Mouse (Mus musculus): ENCODE data around the gene Plpp3. TPM values are rescaled to one million over a fixed set of nuclear protein-coding genes. Genes with fewer than 3 reads are reported as not detected.

Plpp3 gene
- polyA plus RNA-seq, 1 experiment from 2014 or later, result 67.7 TPM

DNA sequence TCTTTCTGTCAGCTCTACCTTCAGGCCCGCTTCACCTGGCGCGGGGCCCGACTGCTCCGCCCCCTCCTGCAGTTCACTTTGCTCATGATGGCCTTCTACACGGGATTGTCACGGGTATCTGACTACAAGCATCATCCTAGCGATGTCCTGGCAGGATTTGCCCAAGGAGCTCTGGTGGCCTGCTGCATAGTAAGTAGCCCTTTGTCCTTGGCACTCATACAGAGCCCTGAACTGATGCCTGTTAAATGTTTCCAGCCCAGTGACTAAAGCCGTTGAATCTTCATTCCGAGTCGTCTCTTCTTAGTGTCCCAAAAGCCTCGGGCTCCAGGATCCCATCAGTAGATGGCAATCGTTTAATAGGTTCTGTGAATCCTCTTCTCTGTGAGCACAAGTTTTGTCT lies 62.2 kb downstream of the Plpp3 start:
- H3K27ac ChIP-seq (ENCODE audit: low read length), result no peak overlapping the region
- 0 out of 2 replicates have a peak, but pooled peaks cover 3% of the 10 kb centered on the region for H3K4me1 ChIP-seq (replicated peaks; ENCODE audit: control insufficient read depth, insufficient read depth, low read length)
- no peak overlapping the region for H3K9ac ChIP-seq (replicated peaks; ENCODE audit: low read depth, low read length)
- no peak for ATAC-seq
- no peaks in the 10 kb centered on the region for H3K9me3 ChIP-seq (ENCODE audit: control insufficient read depth, low read length)
- no peaks in the 10 kb centered on the region for H3K27me3 ChIP-seq (replicated peaks; ENCODE audit: control insufficient read depth, insufficient read depth, low read length)
- no peak overlapping the region for H3K4me2 ChIP-seq (ENCODE audit: low read length)
- 53% methylated on average over 13 of the region's 13 CpGs for WGBS
- no peak overlapping the region for H3K4me3 ChIP-seq (replicated peaks; ENCODE audit: low read length)
- H3K36me3 ChIP-seq (ENCODE audit: control insufficient read depth, insufficient read depth), result no peaks in the 10 kb centered on the region

DNA sequence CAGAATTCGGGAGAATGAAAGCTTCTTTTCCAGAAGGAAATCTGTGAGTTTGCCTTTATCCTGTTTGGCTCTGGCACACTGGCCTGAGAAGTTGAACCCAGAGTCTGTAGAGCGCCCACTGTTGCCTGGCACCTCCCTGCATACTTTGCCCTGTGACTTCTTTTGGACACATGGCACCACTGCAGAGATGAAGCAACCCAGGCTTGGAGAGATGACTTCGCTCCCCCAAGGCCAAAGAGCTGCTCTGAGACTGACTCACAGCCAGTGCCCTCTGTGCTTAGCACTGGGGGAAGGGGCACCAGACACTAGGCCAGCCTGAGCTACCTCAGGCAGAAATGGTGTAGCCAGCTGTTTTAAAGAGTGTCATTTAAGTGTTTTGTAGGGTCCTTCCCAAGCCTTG lies 63.7 kb downstream of the Plpp3 start:
- Histone ChIP-seq H3K27me3 (replicated peaks; ENCODE audit: control insufficient read depth, insufficient read depth, low read length) (no peaks in the 10 kb centered on the region), H3K9me3 (ENCODE audit: control insufficient read depth, low read length) (no peaks in the 10 kb centered on the region), H3K4me3 (replicated peaks; ENCODE audit: low read length) (no peak overlapping the region), H3K27ac (ENCODE audit: low read length) (no peak overlapping the region), H3K9ac (replicated peaks; ENCODE audit: low read depth, low read length) (no peak overlapping the region), H3K4me2 (ENCODE audit: low read length) (no peak overlapping the region), H3K4me1 (replicated peaks; ENCODE audit: control insufficient read depth, insufficient read depth, low read length) (0 out of 2 replicates have a peak, but pooled peaks cover 3% of the 10 kb centered on the region), H3K36me3 (ENCODE audit: control insufficient read depth, insufficient read depth) (no peaks in the 10 kb centered on the region)
- 86% methylated on average over 3 of the region's 3 CpGs for WGBS
- ATAC-seq, result no peak

DNA sequence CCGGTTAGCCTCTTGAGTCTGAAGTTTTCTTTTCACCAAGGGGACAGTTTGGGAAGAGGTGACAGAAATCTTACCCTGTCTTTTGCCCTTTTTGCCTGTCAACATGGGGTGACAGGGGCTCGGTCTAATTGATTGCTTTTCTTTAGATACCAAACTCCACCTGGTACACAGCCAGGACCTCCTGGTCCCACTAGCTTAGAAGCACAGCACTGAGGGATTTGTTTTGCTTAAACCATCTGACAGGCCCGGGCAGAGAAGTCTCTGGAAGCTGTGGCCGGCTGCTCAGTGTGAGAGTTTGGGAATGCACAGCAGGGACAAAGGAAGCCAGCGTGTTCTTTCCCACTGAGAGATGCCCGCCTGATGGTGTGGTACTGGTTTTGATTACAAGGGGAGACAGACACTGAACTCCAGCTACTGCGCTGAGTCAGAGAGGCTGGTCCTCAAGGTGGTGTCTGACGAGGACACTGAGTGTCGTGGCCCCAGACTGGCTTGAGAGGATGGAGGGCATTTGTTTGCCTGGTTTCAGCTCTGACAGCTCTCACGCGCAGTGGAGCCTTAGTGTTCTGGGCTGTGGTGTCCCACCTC lies 64.2 kb downstream of the Plpp3 start:
- H3K36me3 ChIP-seq (ENCODE audit: control insufficient read depth, insufficient read depth), result no peaks in the 10 kb centered on the region
- no peaks in the 10 kb centered on the region for H3K9me3 ChIP-seq (ENCODE audit: control insufficient read depth, low read length)
- no peak overlapping the region for H3K27ac ChIP-seq (ENCODE audit: low read length)
- H3K4me2 ChIP-seq (ENCODE audit: low read length), result no peak overlapping the region
- 74% methylated on average over 11 of the region's 11 CpGs for WGBS
- H3K9ac ChIP-seq (replicated peaks; ENCODE audit: low read depth, low read length), result no peak overlapping the region
- H3K4me3 ChIP-seq (replicated peaks; ENCODE audit: low read length), result no peak overlapping the region
- ATAC-seq, result no peak
- H3K27me3 ChIP-seq (replicated peaks; ENCODE audit: control insufficient read depth, insufficient read depth, low read length), result no peaks in the 10 kb centered on the region
- 0 out of 2 replicates have a peak, but pooled peaks cover 3% of the 10 kb centered on the region for H3K4me1 ChIP-seq (replicated peaks; ENCODE audit: control insufficient read depth, insufficient read depth, low read length)

DNA sequence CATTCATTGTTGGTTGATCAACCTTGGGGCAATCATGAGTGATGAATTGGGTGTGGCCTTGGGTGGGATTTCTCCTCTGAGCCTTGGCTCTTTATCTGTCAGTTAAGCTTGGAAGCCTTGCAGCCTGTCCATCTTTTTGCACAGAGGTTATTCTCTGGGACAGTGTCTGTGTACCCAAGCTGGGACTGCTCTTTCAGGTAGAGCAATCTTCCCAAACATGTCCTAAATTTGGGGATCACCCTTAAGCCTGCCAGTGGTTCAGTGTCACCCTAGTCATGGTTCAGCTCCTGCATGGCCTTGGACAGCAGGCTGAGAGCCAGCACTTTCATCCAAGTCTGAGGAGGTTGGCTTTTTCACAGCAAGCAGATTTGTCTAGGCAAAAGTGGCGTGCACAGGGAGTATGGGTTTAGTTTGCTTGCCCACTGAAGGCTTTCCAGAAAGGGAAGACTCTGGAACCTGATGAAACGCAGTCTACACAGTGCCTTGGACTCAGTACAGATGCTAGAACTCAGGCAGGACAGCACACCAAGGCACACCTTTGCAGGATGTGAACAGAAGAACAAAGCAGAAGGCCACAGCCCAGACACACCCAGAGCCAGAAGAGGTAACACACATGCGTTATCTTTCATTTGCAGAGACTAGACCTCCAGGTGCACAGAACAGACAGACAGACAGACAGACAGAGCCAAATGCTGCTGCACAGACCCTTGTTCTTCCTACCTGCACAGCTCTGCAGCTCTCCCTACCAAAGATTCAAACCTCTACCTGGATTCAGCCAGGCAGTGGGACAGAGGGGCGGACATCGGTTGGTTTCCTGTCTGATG lies 66.2 kb downstream of the Plpp3 start:
- ATAC-seq, result no peak
- Histone ChIP-seq H3K4me3 (replicated peaks; ENCODE audit: low read length) (no peak overlapping the region), H3K4me1 (replicated peaks; ENCODE audit: control insufficient read depth, insufficient read depth, low read length) (0 out of 2 replicates have a peak, but pooled peaks cover 3% of the 10 kb centered on the region), H3K4me2 (ENCODE audit: low read length) (no peak overlapping the region), H3K36me3 (ENCODE audit: control insufficient read depth, insufficient read depth) (peaks cover 4% of the 10 kb centered on the region; the same call in 1 of the 2 replicates), H3K9ac (replicated peaks; ENCODE audit: low read depth, low read length) (no peak overlapping the region), H3K27me3 (replicated peaks; ENCODE audit: control insufficient read depth, insufficient read depth, low read length) (no peaks in the 10 kb centered on the region), H3K9me3 (ENCODE audit: control insufficient read depth, low read length) (no peaks in the 10 kb centered on the region), H3K27ac (ENCODE audit: low read length) (no peak overlapping the region)
- WGBS, result 87% methylated on average over 5 of the region's 5 CpGs

DNA sequence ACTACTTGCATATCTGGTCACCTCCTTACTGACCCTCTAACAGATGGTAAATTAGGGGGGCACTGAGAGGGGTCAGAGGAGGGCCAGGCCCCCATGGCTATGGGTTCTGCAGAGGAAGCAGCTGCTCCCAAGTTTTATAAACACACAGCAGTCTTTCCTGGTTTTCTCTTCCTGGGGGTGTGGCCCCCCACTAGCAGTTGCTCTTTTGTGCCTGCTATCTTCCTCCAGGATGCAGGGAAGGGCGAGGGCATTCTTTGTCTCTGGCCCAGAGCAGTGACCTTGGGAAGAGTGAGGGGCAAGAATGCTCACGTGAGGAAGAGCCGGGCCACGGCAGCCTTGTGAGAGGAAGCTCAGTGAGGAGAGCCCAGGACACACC lies 66.8 kb downstream of the Plpp3 start:
- peaks cover 4% of the 10 kb centered on the region; the same call in 1 of the 2 replicates for H3K36me3 ChIP-seq (ENCODE audit: control insufficient read depth, insufficient read depth)
- WGBS, result 72% methylated on average over 4 of the region's 4 CpGs
- no peaks in the 10 kb centered on the region for H3K9me3 ChIP-seq (ENCODE audit: control insufficient read depth, low read length)
- H3K4me2 ChIP-seq (ENCODE audit: low read length), result no peak overlapping the region
- 0 out of 2 replicates have a peak, but pooled peaks cover 3% of the 10 kb centered on the region for H3K4me1 ChIP-seq (replicated peaks; ENCODE audit: control insufficient read depth, insufficient read depth, low read length)
- no peak overlapping the region for H3K4me3 ChIP-seq (replicated peaks; ENCODE audit: low read length)
- H3K27ac ChIP-seq (ENCODE audit: low read length), result no peak overlapping the region
- H3K9ac ChIP-seq (replicated peaks; ENCODE audit: low read depth, low read length), result no peak overlapping the region
- ATAC-seq, result no peak
- no peaks in the 10 kb centered on the region for H3K27me3 ChIP-seq (replicated peaks; ENCODE audit: control insufficient read depth, insufficient read depth, low read length)

DNA sequence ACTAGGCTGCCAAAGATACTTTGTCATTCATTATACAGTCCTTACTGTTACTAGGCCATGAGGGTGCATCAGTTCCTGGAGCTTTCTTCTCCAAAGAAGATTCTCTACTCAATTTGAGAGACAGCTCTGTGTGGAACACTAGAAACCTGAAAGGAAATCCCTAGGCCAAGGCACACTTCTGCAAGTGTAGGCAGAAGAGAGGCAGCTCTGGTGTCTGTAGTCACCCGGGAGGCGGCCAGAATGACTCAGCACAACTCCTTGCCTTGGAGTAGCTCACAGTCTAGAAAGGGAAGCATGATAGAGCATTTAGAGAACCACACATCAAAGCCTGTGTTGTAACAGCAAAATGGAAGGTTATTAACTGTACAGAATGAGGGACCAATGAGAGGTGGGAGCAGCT lies 68.4 kb downstream of the Plpp3 start:
- H3K9ac ChIP-seq (replicated peaks; ENCODE audit: low read depth, low read length), result no peak overlapping the region
- H3K27me3 ChIP-seq (replicated peaks; ENCODE audit: control insufficient read depth, insufficient read depth, low read length), result no peaks in the 10 kb centered on the region
- H3K27ac ChIP-seq (ENCODE audit: low read length), result no peak overlapping the region
- no peak for ATAC-seq
- H3K9me3 ChIP-seq (ENCODE audit: control insufficient read depth, low read length), result no peaks in the 10 kb centered on the region
- peaks cover 4% of the 10 kb centered on the region; the same call in 1 of the 2 replicates for H3K36me3 ChIP-seq (ENCODE audit: control insufficient read depth, insufficient read depth)
- WGBS, result 75% methylated on average over 2 of the region's 2 CpGs
- no peak overlapping the region for H3K4me3 ChIP-seq (replicated peaks; ENCODE audit: low read length)
- no peaks in the 10 kb centered on the region for H3K4me1 ChIP-seq (replicated peaks; ENCODE audit: control insufficient read depth, insufficient read depth, low read length)
- no peak overlapping the region for H3K4me2 ChIP-seq (ENCODE audit: low read length)

DNA sequence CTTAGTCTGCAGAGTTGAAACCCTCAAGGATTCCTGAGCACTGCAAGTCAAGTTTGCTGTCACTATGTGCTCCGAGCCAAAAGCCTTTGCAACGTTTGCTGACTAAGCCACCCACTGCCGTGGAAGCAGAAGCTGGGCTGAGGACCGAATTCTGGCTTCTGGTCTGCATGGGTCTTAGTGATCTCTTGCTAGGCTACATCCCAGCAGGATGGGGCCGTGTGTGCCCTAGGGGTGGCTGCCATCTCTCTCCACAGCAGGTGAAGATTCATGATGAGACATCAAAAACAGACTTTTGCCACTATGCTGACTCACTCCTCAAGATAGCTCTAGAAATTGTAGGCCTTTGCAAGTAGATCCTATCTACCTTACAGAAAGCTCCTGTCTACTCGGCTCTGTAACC lies 69.2 kb downstream of the Plpp3 start:
- Histone ChIP-seq H3K9me3 (ENCODE audit: control insufficient read depth, low read length) (no peaks in the 10 kb centered on the region), H3K27ac (ENCODE audit: low read length) (no peak overlapping the region), H3K27me3 (replicated peaks; ENCODE audit: control insufficient read depth, insufficient read depth, low read length) (no peaks in the 10 kb centered on the region), H3K4me1 (replicated peaks; ENCODE audit: control insufficient read depth, insufficient read depth, low read length) (no peaks in the 10 kb centered on the region), H3K36me3 (ENCODE audit: control insufficient read depth, insufficient read depth) (peaks cover 4% of the 10 kb centered on the region; the same call in 1 of the 2 replicates), H3K4me2 (ENCODE audit: low read length) (no peak overlapping the region), H3K9ac (replicated peaks; ENCODE audit: low read depth, low read length) (no peak overlapping the region), H3K4me3 (replicated peaks; ENCODE audit: low read length) (no peak overlapping the region)
- WGBS, result 81% methylated on average over 6 of the region's 6 CpGs
- ATAC-seq, result no peak

DNA sequence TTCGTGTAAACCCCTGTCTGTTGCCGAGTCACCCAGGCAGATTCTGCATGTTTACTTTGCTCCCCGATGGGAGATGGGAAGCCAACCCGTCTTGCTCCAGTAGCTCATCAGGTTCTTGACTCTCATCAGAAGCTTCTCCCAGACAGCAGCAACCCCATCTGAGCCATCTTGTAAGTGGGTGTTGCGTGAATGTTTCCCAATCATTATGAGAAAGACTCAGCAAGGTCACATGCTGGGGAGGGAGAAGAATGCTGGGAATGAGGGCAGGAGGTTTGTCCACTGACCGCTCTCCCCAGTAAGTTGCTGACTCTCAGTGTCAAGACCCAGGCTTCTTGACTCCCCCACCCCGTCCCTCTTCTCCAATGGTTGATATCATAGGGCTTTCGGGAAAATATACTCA lies 73.0 kb downstream of the Plpp3 start:
- 94% methylated on average over 8 of the region's 8 CpGs for WGBS
- H3K4me3 ChIP-seq (replicated peaks; ENCODE audit: low read length), result no peak overlapping the region
- H3K36me3 ChIP-seq (ENCODE audit: control insufficient read depth, insufficient read depth), result peaks cover 4% of the 10 kb centered on the region; the same call in 1 of the 2 replicates
- no peak for ATAC-seq
- no peak overlapping the region for H3K9ac ChIP-seq (replicated peaks; ENCODE audit: low read depth, low read length)
- H3K27ac ChIP-seq (ENCODE audit: low read length), result no peak overlapping the region
- no peak overlapping the region for H3K4me2 ChIP-seq (ENCODE audit: low read length)
- H3K9me3 ChIP-seq (ENCODE audit: control insufficient read depth, low read length), result no peaks in the 10 kb centered on the region
- no peaks in the 10 kb centered on the region for H3K4me1 ChIP-seq (replicated peaks; ENCODE audit: control insufficient read depth, insufficient read depth, low read length)
- no peaks in the 10 kb centered on the region for H3K27me3 ChIP-seq (replicated peaks; ENCODE audit: control insufficient read depth, insufficient read depth, low read length)

DNA sequence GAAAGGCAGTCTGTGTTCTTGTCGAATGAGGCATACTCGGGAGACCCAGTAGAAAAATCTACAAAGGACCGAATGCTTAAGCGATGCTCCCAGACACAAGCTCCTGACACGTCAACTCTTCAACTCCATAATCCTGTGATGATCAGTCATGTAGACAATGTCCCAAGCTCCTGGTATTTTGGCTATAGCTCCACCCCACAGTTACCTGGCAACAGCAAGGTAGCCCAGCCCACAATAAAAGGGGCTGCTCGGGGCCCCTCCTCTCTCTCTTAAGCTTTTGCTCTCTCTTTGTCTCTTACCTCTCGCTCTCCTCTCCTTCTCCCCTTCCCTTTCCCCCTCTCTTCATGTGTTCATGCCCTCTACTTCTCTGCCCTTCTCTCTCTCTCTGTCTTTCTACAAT lies 83.1 kb downstream of the Plpp3 start:
- Histone ChIP-seq H3K27ac (ENCODE audit: low read length) (no peak overlapping the region), H3K9me3 (ENCODE audit: control insufficient read depth, low read length) (no peaks in the 10 kb centered on the region), H3K27me3 (replicated peaks; ENCODE audit: control insufficient read depth, insufficient read depth, low read length) (no peaks in the 10 kb centered on the region), H3K36me3 (ENCODE audit: control insufficient read depth, insufficient read depth) (no peaks in the 10 kb centered on the region), H3K4me1 (replicated peaks; ENCODE audit: control insufficient read depth, insufficient read depth, low read length) (peaks cover 7% of the 10 kb centered on the region), H3K9ac (replicated peaks; ENCODE audit: low read depth, low read length) (no peak overlapping the region), H3K4me3 (replicated peaks; ENCODE audit: low read length) (no peak overlapping the region), H3K4me2 (ENCODE audit: low read length) (no peak overlapping the region)
- no peak for ATAC-seq
- WGBS, result 21% methylated on average over 7 of the region's 7 CpGs
